Mouse (Mus musculus) limb, embryonic 15.5 days (tissue): ENCODE measurements around the gene Cdh6. TPM values are rescaled to one million over a fixed set of nuclear protein-coding genes. Genes with fewer than 3 reads are reported as not detected.

Experiments used
- ATAC-seq: fragments of 200-750 bp; cut with Nextera tagmentation; 2 replicates; pipeline ENCODE4 v1.8.0; 2017; ENCODE audit warnings: low read depth, moderate TSS enrichment; ENCODE audit not compliant: insufficient number of reproducible peaks, low FRiP score, low TSS enrichment
- H3K27ac ChIP-seq: fragments of 300-500 bp; sonication (generic); 2 replicates; pipeline ENCODE4 v1.5.1; 2015; ENCODE audit warnings: moderate library complexity, mild to moderate bottlenecking, inconsistent platforms
- H3K27me3 ChIP-seq: fragments of 300-500 bp; sonication (generic); 2 replicates; pipeline ENCODE4 v1.6.1; 2015; ENCODE audit warnings: inconsistent platforms
- H3K36me3 ChIP-seq: fragments of 300-500 bp; sonication (generic); 2 replicates; pipeline ENCODE4 v1.6.1; 2015; ENCODE audit warnings: inconsistent platforms
- H3K4me1 ChIP-seq: fragments of 300-500 bp; sonication (generic); 2 replicates; pipeline ENCODE4 v1.6.1; 2015; ENCODE audit warnings: inconsistent platforms
- H3K4me2 ChIP-seq: fragments of 300-500 bp; sonication (generic); 2 replicates; pipeline ENCODE4 v1.6.1; 2015; ENCODE audit warnings: mild to moderate bottlenecking, inconsistent platforms
- H3K4me3 ChIP-seq: fragments of 300-500 bp; sonication (generic); 2 replicates; pipeline ENCODE4 v1.5.1; 2015; ENCODE audit warnings: mild to moderate bottlenecking, inconsistent platforms
- H3K9ac ChIP-seq: fragments of 300-500 bp; sonication (generic); 2 replicates; pipeline ENCODE4 v1.6.1; 2015; ENCODE audit warnings: inconsistent platforms
- H3K9me3 ChIP-seq: fragments of 300-500 bp; sonication (generic); 2 replicates; pipeline ENCODE4 v1.6.1; 2016; ENCODE audit warnings: inconsistent platforms
- WGBS: fragments of 180-500 bp; shearing (Covaris S2); methylation state at CpG from one replicate; pipeline ENCODE4 v1.1.7; 2015; 5-methylcytosine and 5-hydroxymethylcytosine counted together
- polyA plus RNA-seq: library from polyadenylated mRNA; unstranded; fragments of >200 nt; fragmentation: Nextera tagmentation; extraction: Ambion mirVana; gene quantifications from 2 replicates; pipeline ENCODE4 v1.2.1, GENCODE M21; 2015

The Cdh6 gene
- polyA plus RNA-seq, 1 experiment from 2014 or later = 13.3 TPM

- ATAC-seq = no peak
- Histone ChIP-seq H3K27ac (no peak overlapping the region), H3K4me1 (0 out of 2 replicates have a peak, but pooled peaks cover 3% of the 10 kb centered on the region), H3K4me2 (no peak overlapping the region), H3K9me3 (no peaks in the 10 kb centered on the region), H3K4me3 (no peak overlapping the region), H3K27me3 (no peaks in the 10 kb centered on the region), H3K9ac (no peak overlapping the region), H3K36me3 (no peaks in the 10 kb centered on the region)
- WGBS = 80% methylated on average over 5 of the region's 5 CpGs
These were observed 33.8 kb downstream of the Cdh6 start for GRCm38 (mm10) chr15:13139662-13140061.

DNA sequence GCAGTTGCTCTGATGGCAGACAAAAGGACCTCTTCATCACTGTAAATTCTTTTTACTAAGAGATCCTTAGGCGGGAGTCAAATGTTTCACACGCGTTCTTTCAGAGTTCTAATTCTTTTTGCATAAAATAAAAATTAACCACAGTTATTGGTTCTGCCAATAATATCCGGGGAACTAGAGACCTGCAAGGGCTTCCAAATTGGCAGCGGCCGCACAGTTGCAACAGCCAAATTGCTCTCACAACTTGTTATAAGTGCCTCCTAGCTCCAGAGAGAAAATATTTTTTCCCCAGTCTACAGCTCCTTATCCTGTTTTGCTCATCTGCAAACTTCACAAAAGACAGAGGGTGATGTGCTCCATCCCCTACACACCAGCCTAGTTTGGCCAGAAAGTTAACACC lies 36.3 kb downstream of the Cdh6 start:
- 67% methylated on average over 6 of the region's 6 CpGs for WGBS
- Histone ChIP-seq H3K9ac (no peak overlapping the region), H3K36me3 (no peaks in the 10 kb centered on the region), H3K4me3 (no peak overlapping the region), H3K27me3 (no peaks in the 10 kb centered on the region), H3K27ac (no peak overlapping the region), H3K4me2 (no peak overlapping the region), H3K9me3 (no peaks in the 10 kb centered on the region), H3K4me1 (0 out of 2 replicates have a peak, but pooled peaks cover 3% of the 10 kb centered on the region)
- no peak for ATAC-seq

- Histone ChIP-seq H3K4me3 (no peak overlapping the region), H3K36me3 (no peaks in the 10 kb centered on the region), H3K4me1 (0 out of 2 replicates have a peak, but pooled peaks cover 3% of the 10 kb centered on the region), H3K9ac (no peak overlapping the region), H3K27me3 (no peaks in the 10 kb centered on the region), H3K4me2 (no peak overlapping the region), H3K9me3 (no peaks in the 10 kb centered on the region), H3K27ac (no peak overlapping the region)
- 52% methylated on average over 1 of the region's 1 CpGs for WGBS
- no peak for ATAC-seq
These were observed 39.4 kb downstream of the Cdh6 start for GRCm38 (mm10) chr15:13134086-13134485.

GRCm38 (mm10) chr15:13133370-13133769 lies 40.1 kb downstream of the Cdh6 start:
- Histone ChIP-seq H3K9ac (no peak overlapping the region), H3K4me2 (no peak overlapping the region), H3K4me3 (no peak overlapping the region), H3K4me1 (0 out of 2 replicates have a peak, but pooled peaks cover 3% of the 10 kb centered on the region), H3K27ac (no peak overlapping the region), H3K36me3 (no peaks in the 10 kb centered on the region), H3K9me3 (no peaks in the 10 kb centered on the region), H3K27me3 (no peaks in the 10 kb centered on the region)
- WGBS = 93% methylated on average over 8 of the region's 8 CpGs
- ATAC-seq = no peak

DNA sequence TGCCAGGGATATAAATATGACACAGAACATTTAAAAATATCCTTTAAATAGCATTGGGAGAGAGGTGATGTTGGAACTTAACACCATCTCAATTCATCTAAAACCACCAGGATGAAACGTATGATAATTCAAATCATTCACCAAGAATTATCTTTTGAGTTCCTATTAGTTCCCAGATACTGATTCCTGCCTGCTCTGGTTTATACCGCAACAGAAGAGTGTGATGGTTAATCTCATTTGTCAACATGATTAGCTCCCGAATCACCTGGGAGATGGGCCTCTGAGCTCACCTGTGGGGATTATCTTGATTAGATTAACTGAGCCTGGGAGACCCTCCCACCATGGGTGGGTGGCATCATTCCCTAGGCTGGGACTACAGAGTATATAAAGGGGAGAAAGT lies 41.0 kb downstream of the Cdh6 start:
- Histone ChIP-seq H3K4me1 (0 out of 2 replicates have a peak, but pooled peaks cover 2% of the 10 kb centered on the region), H3K36me3 (no peaks in the 10 kb centered on the region), H3K27ac (no peak overlapping the region), H3K9ac (no peak overlapping the region), H3K4me2 (no peak overlapping the region), H3K27me3 (no peaks in the 10 kb centered on the region), H3K4me3 (no peak overlapping the region), H3K9me3 (no peaks in the 10 kb centered on the region)
- WGBS = 89% methylated on average over 3 of the region's 3 CpGs
- ATAC-seq = no peak

DNA sequence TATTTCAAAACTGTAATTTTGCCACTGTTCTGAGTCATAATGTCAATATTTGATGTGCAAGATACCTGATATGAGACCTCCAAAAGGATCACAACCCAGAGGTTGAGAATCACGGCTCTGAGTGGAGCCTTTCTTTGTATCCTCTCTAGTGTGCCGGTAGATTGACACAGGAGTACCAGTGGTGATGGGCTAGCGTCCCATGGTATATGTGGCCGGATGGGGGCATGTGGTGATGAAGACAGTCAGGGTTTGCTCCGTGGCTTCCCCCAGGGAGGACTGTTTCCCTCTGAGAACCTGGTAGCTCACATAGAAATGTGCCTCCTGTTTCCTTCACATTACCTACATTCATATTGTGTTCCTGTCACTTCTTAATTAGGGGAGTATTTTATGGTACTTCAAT lies 43.2 kb downstream of the Cdh6 start:
- Histone ChIP-seq H3K36me3 (no peaks in the 10 kb centered on the region), H3K4me2 (no peak overlapping the region), H3K9me3 (no peaks in the 10 kb centered on the region), H3K9ac (no peak overlapping the region), H3K4me3 (no peak overlapping the region), H3K27me3 (no peaks in the 10 kb centered on the region), H3K4me1 (no peaks in the 10 kb centered on the region), H3K27ac (no peak overlapping the region)
- WGBS = 77% methylated on average over 5 of the region's 5 CpGs
- ATAC-seq = no peak

DNA sequence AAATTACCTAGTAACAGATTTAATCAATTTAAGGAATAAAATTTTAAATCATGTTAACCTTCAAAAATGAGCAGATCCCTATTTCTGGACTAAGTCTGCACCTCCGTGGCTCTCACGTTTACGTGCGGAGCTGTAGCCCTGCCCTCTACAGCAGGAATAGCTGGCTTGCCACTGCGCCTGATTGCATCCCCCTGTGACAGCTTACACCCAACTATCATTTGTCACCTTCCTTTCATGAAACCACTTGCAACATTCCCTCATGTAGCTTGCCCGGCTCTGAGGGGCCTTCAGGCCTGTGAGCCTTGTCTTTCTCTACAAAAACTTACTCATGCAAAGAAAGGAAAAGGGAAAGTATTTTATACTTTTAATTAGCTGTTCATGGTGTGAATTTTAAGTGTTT lies 73.1 kb downstream of the Cdh6 start:
- Histone ChIP-seq H3K27ac (no peak overlapping the region), H3K27me3 (no peaks in the 10 kb centered on the region), H3K4me3 (no peak overlapping the region), H3K4me2 (no peak overlapping the region), H3K9me3 (no peaks in the 10 kb centered on the region), H3K36me3 (no peaks in the 10 kb centered on the region), H3K4me1 (no peaks in the 10 kb centered on the region), H3K9ac (no peak overlapping the region)
- no peak for ATAC-seq
- WGBS = 52% methylated on average over 6 of the region's 6 CpGs

DNA sequence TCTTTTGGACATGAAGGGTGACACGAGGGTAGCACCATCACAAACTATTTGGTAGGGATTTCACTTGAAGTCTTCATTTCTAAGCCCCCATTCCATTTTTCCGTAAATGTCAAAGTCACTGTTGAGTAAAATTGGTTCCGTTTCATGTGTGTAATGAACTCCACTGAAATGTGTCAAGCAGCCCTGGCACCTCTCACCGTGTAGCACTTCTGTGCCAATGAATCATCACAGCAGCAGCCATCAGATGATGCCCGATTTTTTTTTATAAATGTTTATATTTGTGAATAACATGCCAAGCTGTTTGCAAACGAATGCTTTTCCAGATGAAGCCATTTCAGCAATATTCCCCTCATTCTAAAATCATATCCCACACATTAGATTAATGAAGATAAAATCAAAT lies 75.6 kb downstream of the Cdh6 start:
- WGBS = 71% methylated on average over 6 of the region's 6 CpGs

GRCm38 (mm10) chr15:13095406-13095805 lies 78.1 kb downstream of the Cdh6 start:
- H3K27ac ChIP-seq = no peak overlapping the region
- H3K27me3 ChIP-seq = no peaks in the 10 kb centered on the region
- H3K9me3 ChIP-seq = no peaks in the 10 kb centered on the region
- no peak overlapping the region for H3K4me2 ChIP-seq
- no peaks in the 10 kb centered on the region for H3K36me3 ChIP-seq
- H3K9ac ChIP-seq = no peak overlapping the region
- no peak for ATAC-seq
- WGBS = 64% methylated on average over 9 of the region's 9 CpGs
- H3K4me3 ChIP-seq = no peak overlapping the region
- no peaks in the 10 kb centered on the region for H3K4me1 ChIP-seq

More for the DNA sequence above, 75.6 kb downstream of the Cdh6 start:
- no peak for ATAC-seq
- Histone ChIP-seq H3K4me3 (no peak overlapping the region), H3K9ac (no peak overlapping the region), H3K9me3 (no peaks in the 10 kb centered on the region), H3K27ac (no peak overlapping the region), H3K4me2 (no peak overlapping the region), H3K27me3 (no peaks in the 10 kb centered on the region), H3K36me3 (no peaks in the 10 kb centered on the region), H3K4me1 (no peaks in the 10 kb centered on the region)

- H3K27ac ChIP-seq = no peak overlapping the region
- no peak overlapping the region for H3K9ac ChIP-seq
- no peak overlapping the region for H3K4me2 ChIP-seq
- WGBS = 78% methylated on average over 7 of the region's 7 CpGs
- ATAC-seq = no peak
- H3K9me3 ChIP-seq = no peaks in the 10 kb centered on the region
- H3K36me3 ChIP-seq = no peaks in the 10 kb centered on the region
- no peaks in the 10 kb centered on the region for H3K4me1 ChIP-seq
- H3K27me3 ChIP-seq = no peaks in the 10 kb centered on the region
- H3K4me3 ChIP-seq = no peak overlapping the region
These were observed 78.6 kb downstream of the Cdh6 start for GRCm38 (mm10) chr15:13094881-13095256.

- Histone ChIP-seq H3K4me2 (no peak overlapping the region), H3K4me1 (no peaks in the 10 kb centered on the region), H3K9me3 (no peaks in the 10 kb centered on the region), H3K36me3 (no peaks in the 10 kb centered on the region), H3K9ac (no peak overlapping the region), H3K27ac (no peak overlapping the region), H3K4me3 (no peak overlapping the region), H3K27me3 (no peaks in the 10 kb centered on the region)
- no peak for ATAC-seq
- 85% methylated on average over 19 of the region's 19 CpGs for WGBS
These were observed 79.3 kb downstream of the Cdh6 start for GRCm38 (mm10) chr15:13093954-13094880.

DNA sequence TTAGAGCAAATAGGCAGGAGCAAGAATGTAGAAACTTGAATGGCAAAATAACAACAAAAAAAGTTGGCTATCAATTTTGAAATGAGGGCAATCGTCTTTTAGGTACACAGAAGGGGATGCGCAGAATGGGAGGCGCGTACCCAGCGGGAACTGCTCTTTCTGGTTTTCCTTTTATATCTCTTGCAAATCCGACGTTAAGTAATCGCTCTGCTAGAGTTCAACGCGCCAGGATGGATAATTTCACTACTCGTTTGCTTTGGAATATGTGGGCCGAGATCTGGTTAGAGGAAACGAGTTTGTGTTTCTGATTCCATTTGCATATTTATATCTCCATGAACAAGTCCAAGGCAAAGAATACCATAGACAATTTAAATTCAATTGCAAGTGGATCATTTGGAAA lies 81.4 kb downstream of the Cdh6 start:
- H3K36me3 ChIP-seq = no peaks in the 10 kb centered on the region
- no peak for ATAC-seq
- H3K4me3 ChIP-seq = no peak overlapping the region
- no peaks in the 10 kb centered on the region for H3K9me3 ChIP-seq
- no peak overlapping the region for H3K9ac ChIP-seq
- 86% methylated on average over 13 of the region's 13 CpGs for WGBS
- no peak overlapping the region for H3K27ac ChIP-seq
- H3K27me3 ChIP-seq = no peaks in the 10 kb centered on the region
- H3K4me1 ChIP-seq = no peaks in the 10 kb centered on the region
- no peak overlapping the region for H3K4me2 ChIP-seq
